Mouse (Mus musculus) embryonic stem cell, embryonic (primary cell): ENCODE data around the gene Elf2.
"Not testable (repeated sequence)": the region's sequence is repeated elsewhere in the genome, so short reads cannot be mapped to it uniquely, and the experiment has no call there.

Experiments used
- CTCF ChIA-PET, 4 experiments: fragments of 300-600 bp in 2 of 4; fragments of 350-600 bp in 2 of 4; sonication (Branson Sonifier 250); formaldehyde crosslinking; loops; one replicate each; lab custom pipeline; 2022; ENCODE audit warnings: inconsistent platforms in 2 of 4; lab: Charles Lee
- POLR2A ChIA-PET, 4 experiments: fragments of 300-600 bp in 2 of 4; fragments of 350-600 bp in 2 of 4; sonication (Branson Sonifier 250); formaldehyde crosslinking; loops; one replicate each; lab custom pipeline; 2022; ENCODE audit warnings: antibody characterized with exemption in 4 of 4, inconsistent platforms in 1 of 4; lab: Charles Lee

Gene Elf2

GRCm38 (mm10) chr3:51226601-51227000 lies 113.9 kb downstream of the Elf2 start:
- CTCF ChIA-PET = interaction anchor here in 1 of 4 experiments (0.8 kb wide), 1 partner anchor 50 kb away, joined by 4 read pairs; no protein-coding TSS in a partner anchor
- POLR2A ChIA-PET = interaction anchor here in 1 of 4 experiments (0.9 to 1.0 kb wide), 2 partner anchors 8 to 101 kb away, joined by 3 read pairs; no protein-coding TSS in a partner anchor

- ChIA-PET CTCF (no interaction called here), POLR2A (interaction anchor here in 1 of 4 experiments (0.9 kb wide), 1 partner anchor 9 kb away, joined by 3 read pairs; no protein-coding TSS in a partner anchor)
Observed at GRCm38 (mm10) chr3:51225979-51226378, 114.5 kb downstream of the Elf2 start.

DNA sequence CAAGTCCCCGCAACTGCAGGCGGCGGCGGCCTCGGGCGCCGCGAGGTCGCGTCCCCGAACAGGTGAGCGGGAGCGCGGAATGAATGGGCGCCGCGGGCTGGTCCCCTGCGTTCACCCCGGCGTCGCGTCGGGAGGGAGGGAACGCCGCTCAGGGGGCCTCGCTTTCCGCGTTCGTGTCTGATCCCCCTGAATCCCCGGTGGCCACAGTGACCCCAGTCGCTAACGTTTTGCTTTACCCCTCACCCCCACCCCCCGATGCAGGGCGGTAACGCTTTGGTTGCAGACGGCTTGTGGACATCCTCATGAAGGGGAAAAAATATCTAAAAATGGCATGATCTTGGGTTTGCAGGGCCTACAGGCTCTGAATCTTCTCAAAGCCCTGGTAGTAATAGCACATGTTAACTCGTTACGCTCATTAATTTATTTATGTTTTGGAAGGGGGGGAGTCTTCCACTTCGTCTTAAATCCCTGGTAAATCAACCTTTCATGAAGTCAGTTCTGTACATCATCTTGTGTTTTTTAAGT lies 115.2 kb downstream of the Elf2 start:
- CTCF ChIA-PET = interaction anchor here in 3 of 4 experiments (0.9 to 2.0 kb wide), 5 partner anchors 9 to 64 kb away, joined by 3 to 25 read pairs (median 5); no protein-coding TSS in a partner anchor

GRCm38 (mm10) chr3:51224363-51225225 lies 115.9 kb downstream of the Elf2 start, which contains the start of gene Noct:
Gene Noct (plus strand): TSS chr3:51224447.
- ChIA-PET POLR2A (interaction anchor here (0.6 to 2.6 kb wide), 42 partner anchors 9 to 1761 kb away, joined by 3 to 19 read pairs (median 4); partner anchors contain the start of gene Slc7a11 (in 1 of the 4)), CTCF (interaction anchor here (0.5 to 2.0 kb wide), 7 partner anchors 10 to 184 kb away, joined by 3 to 25 read pairs (median 4); no protein-coding TSS in a partner anchor)

More for the DNA sequence above, 115.2 kb downstream of the Elf2 start:
- POLR2A ChIA-PET = interaction anchor here (0.6 to 2.6 kb wide), 24 partner anchors 9 to 782 kb away, joined by 3 to 19 read pairs (median 6); partner anchors contain the start of gene Slc7a11 (in 1 of the 4)

DNA sequence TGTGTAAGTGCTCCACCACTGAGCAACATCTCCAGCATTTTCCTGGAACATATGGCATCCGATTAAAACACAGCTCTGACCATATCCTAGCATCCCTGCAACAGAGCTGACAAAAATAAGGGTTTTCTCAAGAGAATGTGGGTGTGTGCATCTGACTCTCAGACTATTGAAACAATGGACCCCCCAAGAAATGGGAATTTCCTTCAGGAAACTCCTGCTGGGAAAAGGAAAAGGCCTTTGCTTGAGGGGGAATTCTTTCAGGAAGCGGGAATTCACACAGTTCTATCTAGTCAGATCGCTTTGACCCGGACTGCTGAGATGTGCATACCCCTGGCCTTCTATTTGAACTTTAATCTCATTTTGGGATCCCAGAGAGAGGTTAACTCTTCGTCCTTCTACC lies 116.9 kb downstream of the Elf2 start:
- ChIA-PET CTCF (interaction anchor here (0.6 to 2.0 kb wide), 6 partner anchors 11 to 1702 kb away, joined by 3 to 25 read pairs (median 4); no protein-coding TSS in a partner anchor), POLR2A (interaction anchor here (0.7 to 2.6 kb wide), 32 partner anchors 8 to 1168 kb away, joined by 3 to 19 read pairs (median 5); no protein-coding TSS in a partner anchor)

GRCm38 (mm10) chr3:51222834-51223460 lies 117.5 kb downstream of the Elf2 start:
- POLR2A ChIA-PET = interaction anchor here in 3 of 4 experiments (0.7 to 2.6 kb wide), 14 partner anchors 11 to 1168 kb away, joined by 3 to 19 read pairs (median 4); no protein-coding TSS in a partner anchor

DNA sequence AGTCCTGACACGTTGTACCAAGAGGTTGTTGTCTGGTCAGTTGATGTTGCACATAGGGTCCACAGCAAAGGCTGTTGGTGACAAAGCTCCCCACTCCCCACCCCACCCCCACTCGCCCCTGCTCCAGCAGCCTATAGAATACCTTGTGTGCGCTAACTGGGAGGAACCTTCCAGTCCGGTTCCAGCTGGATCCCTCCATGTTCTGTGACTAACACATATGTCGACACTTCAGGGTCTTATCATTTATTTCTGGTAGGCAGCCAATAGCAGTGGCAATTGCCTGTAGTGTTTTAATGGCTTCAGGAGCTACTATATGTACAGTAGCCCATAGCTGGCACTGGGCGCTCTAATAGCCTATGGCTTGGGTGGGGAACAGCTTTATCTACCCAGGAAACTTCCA lies 118.2 kb downstream of the Elf2 start:
- POLR2A ChIA-PET = interaction anchor here in 3 of 4 experiments (0.7 to 2.1 kb wide), 8 partner anchors 10 to 122 kb away, joined by 3 to 9 read pairs (median 4); no protein-coding TSS in a partner anchor

More at GRCm38 (mm10) chr3:51222834-51223460, 117.5 kb downstream of the Elf2 start:
- CTCF ChIA-PET = interaction anchor here in 2 of 4 experiments (0.5 to 2.0 kb wide), 5 partner anchors 11 to 1703 kb away, joined by 3 to 17 read pairs (median 8); no protein-coding TSS in a partner anchor

DNA sequence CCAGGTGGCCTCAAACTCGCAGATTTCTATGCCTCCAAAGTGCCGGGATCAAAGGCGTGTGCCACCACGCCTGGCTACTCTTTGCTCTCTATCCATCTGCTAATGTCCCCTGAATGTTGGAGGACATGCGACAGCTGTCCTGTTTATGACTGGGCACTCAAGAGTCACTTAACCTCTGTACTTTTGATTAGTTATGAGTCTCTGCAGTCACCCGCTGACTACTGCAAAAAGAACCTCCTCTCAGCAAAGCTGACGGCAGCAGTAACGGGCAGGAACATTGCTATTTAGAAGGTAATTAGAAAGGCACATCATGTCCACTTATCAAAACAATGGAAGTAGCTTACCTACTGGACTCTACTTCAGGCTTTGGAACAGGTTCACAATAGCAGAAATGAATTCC lies 118.6 kb downstream of the Elf2 start:
- ChIA-PET POLR2A (interaction anchor here in 2 of 4 experiments (1.2 to 1.4 kb wide), 4 partner anchors 9 to 95 kb away, joined by 3 to 9 read pairs (median 3); no protein-coding TSS in a partner anchor), CTCF (interaction anchor here in 2 of 4 experiments (0.8 to 0.9 kb wide), 2 partner anchors 13 to 26 kb away, joined by 3 to 5 read pairs; no protein-coding TSS in a partner anchor)

More for the DNA sequence above, 118.2 kb downstream of the Elf2 start:
- CTCF ChIA-PET = interaction anchor here in 3 of 4 experiments (0.5 to 0.9 kb wide), 4 partner anchors 12 to 288 kb away, joined by 3 to 10 read pairs (median 6); no protein-coding TSS in a partner anchor

- POLR2A ChIA-PET = interaction anchor here in 2 of 4 experiments (0.6 to 0.8 kb wide), 3 partner anchors 8 to 140 kb away, joined by 3 read pairs; no protein-coding TSS in a partner anchor
- CTCF ChIA-PET = interaction anchor here in 1 of 4 experiments (0.9 kb wide), 1 partner anchor 14 kb away, joined by 4 read pairs; no protein-coding TSS in a partner anchor
Observed at GRCm38 (mm10) chr3:51220846-51221245, 119.6 kb downstream of the Elf2 start.

DNA sequence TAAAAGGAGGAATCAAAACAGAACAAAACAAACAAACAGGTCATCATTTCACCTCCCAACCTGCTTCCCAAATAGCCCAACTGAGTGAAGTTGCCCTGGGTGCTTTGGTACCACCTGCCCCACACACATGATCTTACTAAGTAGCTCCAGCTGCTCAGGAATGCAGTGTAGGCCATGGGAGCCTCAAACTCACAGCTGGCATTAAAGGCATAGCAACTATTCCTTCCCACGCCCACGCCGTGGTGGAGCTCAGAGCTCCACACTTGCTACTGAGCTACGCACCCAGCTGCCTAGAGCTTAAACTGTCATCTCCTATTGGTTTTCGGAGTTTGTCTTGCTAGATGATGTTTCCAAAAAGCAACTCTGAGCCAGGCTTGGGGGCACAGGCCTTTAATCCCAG lies 121.2 kb downstream of the Elf2 start:
- ChIA-PET POLR2A (interaction anchor here in 2 of 4 experiments (0.6 to 2.0 kb wide), 3 partner anchors 14 to 142 kb away, joined by 3 to 5 read pairs (median 3); no protein-coding TSS in a partner anchor), CTCF (no interaction called here)

DNA sequence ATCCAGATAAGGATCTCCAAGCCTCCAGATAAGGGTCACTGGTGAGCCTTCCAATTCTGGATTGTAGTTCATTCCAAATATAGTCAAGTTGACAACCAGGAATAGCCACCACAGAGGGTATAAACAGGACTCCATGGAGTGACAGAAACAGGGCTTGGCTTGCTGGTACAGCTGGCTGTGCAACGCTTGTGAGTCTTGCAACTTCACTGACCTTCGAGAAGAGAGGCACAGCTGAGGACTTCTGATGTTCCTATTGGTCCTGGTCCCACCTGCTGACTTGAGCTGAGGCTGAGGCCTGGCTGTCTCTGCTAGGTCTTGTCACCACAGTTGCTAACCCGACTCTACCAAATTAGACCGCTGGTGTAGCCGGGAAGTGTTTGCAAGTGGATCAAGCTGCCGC lies 122.1 kb downstream of the Elf2 start:
- CTCF ChIA-PET = not testable (repeated sequence)
- POLR2A ChIA-PET = interaction anchor here in 1 of 4 experiments (1.3 to 2.0 kb wide), 2 partner anchors 11 to 17 kb away, joined by 3 to 5 read pairs; no protein-coding TSS in a partner anchor

DNA sequence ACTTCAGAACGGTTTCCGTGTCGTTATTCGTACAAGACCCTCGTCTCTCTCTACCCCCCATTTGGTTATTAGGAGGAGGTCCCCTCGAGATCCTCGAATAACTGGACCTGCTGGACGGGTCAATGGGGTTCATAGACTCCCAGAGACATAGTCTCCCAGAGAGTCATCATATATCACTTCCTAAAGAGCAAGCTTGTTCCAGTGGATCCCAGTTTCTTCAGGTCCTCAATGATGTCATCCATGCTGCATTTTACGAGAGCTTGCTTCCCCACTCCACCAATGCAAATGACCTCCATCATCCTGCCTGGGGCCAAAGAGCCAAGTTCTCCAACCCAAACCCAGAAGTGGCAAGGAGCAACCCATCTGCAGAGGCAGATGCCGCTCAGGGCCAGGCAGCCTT lies 124.1 kb downstream of the Elf2 start:
- POLR2A ChIA-PET = interaction anchor here in 3 of 4 experiments (0.5 to 2.1 kb wide), 6 partner anchors 8 to 183 kb away, joined by 3 to 7 read pairs (median 5); partner anchors contain the start of gene Noct (in 2 of the 3)
- CTCF ChIA-PET = interaction anchor here in 1 of 4 experiments (1.3 kb wide), 1 partner anchor 18 kb away, joined by 4 read pairs; no protein-coding TSS in a partner anchor

DNA sequence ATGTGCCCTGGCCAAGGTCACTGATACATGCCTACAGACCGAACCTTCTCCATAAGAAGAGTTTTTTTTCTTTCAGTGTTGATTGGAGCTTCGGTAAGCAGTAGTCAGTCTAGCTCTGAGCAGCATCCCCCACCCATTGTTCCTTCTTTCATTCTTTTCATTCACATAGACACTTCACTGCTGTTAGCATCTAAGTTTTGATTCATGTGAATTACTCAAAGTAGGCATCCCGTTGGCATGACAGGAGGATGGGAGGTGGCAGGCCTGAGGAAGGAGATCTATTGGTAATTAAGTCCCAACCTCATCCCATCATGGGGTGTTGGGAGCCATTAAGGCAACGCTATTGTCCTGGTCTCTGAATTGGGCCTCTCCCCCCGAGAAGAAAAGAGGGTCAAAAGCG lies 124.8 kb downstream of the Elf2 start:
- POLR2A ChIA-PET = interaction anchor here in 3 of 4 experiments (1.0 to 2.7 kb wide), 6 partner anchors 9 to 19 kb away, joined by 4 to 8 read pairs (median 6); partner anchors contain the start of gene Noct (in 3 of the 3)
- CTCF ChIA-PET = interaction anchor here in 3 of 4 experiments (1.2 to 1.3 kb wide), 3 partner anchors 15 to 19 kb away, joined by 3 to 4 read pairs (median 4); no protein-coding TSS in a partner anchor

GRCm38 (mm10) chr3:51213111-51213510 lies 127.4 kb downstream of the Elf2 start:
- POLR2A ChIA-PET = interaction anchor here in 2 of 4 experiments (0.8 to 2.7 kb wide), 6 partner anchors 8 to 22 kb away, joined by 3 to 9 read pairs (median 3); partner anchors contain the start of gene Noct (in 1 of the 2)
- CTCF ChIA-PET = interaction anchor here in 1 of 4 experiments (1.5 kb wide), 1 partner anchor 21 kb away, joined by 3 read pairs; no protein-coding TSS in a partner anchor

- ChIA-PET CTCF (no interaction called here), POLR2A (interaction anchor here in 3 of 4 experiments (1.0 to 1.6 kb wide), 3 partner anchors 14 kb away, joined by 3 to 6 read pairs (median 5); partner anchors contain the start of gene Noct (in 2 of the 3))
Observed at GRCm38 (mm10) chr3:51210485-51210884, 130.0 kb downstream of the Elf2 start.
